Mouse (Mus musculus): ENCODE data around the gene Ncor2. TPM values are rescaled to one million over a fixed set of nuclear protein-coding genes. Genes with fewer than 3 reads are reported as not detected.
A peak's percentile ranks its signal among the peaks of the same experiment; 100 is the strongest.
"Not testable (repeated sequence)": the region's sequence is repeated elsewhere in the genome, so short reads cannot be mapped to it uniquely, and the experiment has no call there.

The Ncor2 gene
- 100 to 1,000 TPM; 171 to 184 (median 179) TPM for total RNA-seq (2022)

DNA sequence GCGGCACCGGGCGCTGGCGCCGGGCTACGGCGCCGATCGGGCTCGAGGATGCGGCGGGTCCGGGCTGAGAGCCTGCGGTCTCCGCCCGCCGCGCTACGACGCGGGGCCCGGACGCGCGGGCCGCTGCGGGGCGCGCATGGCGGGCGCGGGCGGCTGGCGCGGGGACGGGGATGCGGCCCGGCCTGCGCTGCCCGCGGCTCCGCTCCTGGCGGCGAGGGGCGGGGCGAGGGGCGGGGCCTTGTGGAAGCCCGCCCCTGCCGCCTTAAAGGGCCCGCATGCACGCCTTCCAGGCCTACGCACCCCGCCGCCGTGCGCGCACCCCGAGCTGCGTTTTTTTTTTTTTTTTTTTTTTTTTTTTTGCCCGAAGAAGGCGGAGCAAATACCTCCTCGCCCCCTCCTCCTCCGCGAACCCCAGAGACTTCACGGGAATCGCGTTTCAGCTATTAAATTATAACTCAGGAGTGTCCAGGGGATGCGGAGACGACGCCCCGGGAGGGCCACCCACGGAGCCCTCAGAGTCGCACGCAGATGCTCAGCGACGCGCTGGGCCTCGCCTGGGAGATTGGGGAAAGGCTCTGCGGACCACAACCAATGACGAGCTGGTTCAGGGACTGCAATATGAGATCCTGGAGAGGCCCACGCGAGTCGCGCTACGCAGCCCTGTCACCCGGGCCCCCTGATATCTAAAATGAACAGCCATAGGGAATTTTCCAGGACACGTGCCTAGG lies at the start of gene Ncor2:
Gene Ncor2, minus strand, starts transcription at position 213 of the 728 bp plus-strand sequence.
- DNase-seq (ENCODE audit: low spot score in 2 of 2), result peak; percentile 66 to 86

DNA sequence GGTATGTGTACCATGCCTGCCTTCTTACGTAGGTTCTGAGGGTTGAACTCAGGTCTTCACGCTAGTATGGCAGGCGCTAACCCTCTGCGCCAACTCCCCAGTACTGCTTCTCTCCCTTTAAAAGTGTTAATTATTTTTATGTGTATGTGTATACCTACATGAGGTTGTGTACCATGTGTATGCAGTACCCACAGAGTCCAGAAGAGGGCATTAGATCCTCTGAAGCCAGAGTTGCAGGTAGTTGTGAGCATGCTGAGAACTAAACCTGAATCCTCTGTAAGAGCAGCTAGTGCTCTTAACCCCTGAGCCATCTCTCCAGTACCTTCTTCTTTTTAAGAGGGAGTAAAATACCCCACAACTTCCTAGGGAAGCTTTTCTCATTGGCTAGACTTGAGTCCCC lies 48.7 kb upstream of the Ncor2 start:
- DNase-seq (ENCODE audit: low spot score in 2 of 2), result no peak

- DNase-seq (ENCODE audit: low spot score in 2 of 2), result peak; percentile 69 to 93
These were observed 47.2 kb upstream of the Ncor2 start for GRCm38 (mm10) chr5:125226229-125226634.

DNA sequence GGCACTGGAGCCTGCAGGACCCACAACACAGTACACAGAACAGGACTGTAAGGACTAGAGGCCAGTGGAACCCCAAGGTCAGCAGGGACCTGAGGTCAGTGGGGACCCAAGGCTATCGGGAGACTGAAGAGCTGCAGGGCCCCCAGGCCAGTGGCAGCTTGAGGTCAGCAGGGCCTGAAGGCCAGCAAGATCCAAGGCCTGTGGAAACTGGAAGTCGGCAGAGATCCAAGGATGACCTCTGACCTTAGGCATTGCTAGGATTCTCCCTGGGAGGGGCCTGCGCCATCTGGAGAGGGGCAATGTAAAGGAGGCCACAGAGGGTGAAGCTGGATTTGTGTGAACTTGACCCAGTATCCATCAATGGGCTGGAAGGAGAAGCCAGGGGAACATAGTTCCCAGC lies 45.9 kb upstream of the Ncor2 start:
- no peak for DNase-seq (ENCODE audit: low spot score in 2 of 2)

DNA sequence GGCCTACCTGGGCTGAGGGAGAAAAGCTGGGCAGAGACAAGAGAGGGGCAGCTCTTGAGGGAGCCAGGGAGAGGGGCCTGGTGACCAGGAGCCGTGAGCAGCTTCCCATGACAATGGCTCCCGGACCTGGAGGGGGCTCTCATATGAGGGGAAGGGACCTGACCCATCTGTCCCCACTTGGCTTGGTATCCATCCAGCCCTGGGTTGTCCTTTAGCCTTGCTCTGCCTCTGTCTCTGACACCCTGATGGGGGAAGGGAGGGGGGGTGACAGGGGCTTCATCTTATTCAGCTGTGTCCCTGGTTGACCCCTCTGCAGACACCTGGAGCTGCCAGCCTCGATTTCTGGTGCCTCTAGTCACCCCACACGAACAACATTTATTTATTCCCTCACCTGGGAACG lies 44.9 kb upstream of the Ncor2 start:
- no peak for DNase-seq (ENCODE audit: low spot score in 2 of 2)

GRCm38 (mm10) chr5:125222706-125223105 lies 43.7 kb upstream of the Ncor2 start:
- DNase-seq (ENCODE audit: low spot score in 2 of 2), result peak in 1 of 2 experiments; percentile 71

GRCm38 (mm10) chr5:125221868-125222267 lies 42.8 kb upstream of the Ncor2 start:
- peak; percentile 43 to 91 for DNase-seq (ENCODE audit: low spot score in 2 of 2)

GRCm38 (mm10) chr5:125217426-125218170 lies 38.6 kb upstream of the Ncor2 start:
- DNase-seq (ENCODE audit: low spot score in 2 of 2), result no peak

- peak; percentile 75 to 94 for DNase-seq (ENCODE audit: low spot score in 2 of 2)
These were observed 37.0 kb upstream of the Ncor2 start for GRCm38 (mm10) chr5:125215930-125216459.

DNA sequence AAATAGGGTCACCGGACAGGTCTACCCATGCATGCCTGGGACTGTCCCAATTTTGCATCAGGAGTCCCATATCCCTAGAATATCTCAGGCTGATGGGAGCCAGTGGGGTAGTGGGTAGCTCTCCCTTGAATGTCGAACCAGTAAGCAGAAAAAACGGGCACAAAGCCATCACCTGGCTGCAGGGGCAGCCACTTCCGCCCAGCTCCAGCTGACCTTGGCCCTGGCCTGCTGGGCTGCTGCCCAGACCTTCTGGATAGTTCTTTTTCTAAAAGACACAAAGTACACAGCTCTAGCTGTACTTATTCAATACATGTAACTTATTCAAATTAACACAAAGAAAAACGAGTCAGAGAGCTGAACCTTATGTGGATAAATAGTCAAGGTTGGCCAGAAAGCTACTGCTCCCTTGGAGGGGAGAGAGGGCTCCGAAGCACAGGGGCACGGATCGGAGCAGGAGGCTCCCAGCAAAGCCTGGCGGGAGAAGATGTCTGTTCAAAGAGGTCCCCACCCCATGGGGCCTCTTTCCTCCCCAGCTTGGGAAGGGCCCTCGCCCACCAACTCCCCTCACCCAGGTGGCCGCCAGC lies 36.4 kb upstream of the Ncor2 start:
- no peak for DNase-seq (ENCODE audit: low spot score in 2 of 2)

GRCm38 (mm10) chr5:125214064-125214463 lies 35.0 kb upstream of the Ncor2 start:
- no peak for DNase-seq (ENCODE audit: low spot score in 2 of 2)

GRCm38 (mm10) chr5:125204910-125205309 lies 25.9 kb upstream of the Ncor2 start:
- DNase-seq (ENCODE audit: low spot score in 2 of 2), result not testable (repeated sequence)

DNA sequence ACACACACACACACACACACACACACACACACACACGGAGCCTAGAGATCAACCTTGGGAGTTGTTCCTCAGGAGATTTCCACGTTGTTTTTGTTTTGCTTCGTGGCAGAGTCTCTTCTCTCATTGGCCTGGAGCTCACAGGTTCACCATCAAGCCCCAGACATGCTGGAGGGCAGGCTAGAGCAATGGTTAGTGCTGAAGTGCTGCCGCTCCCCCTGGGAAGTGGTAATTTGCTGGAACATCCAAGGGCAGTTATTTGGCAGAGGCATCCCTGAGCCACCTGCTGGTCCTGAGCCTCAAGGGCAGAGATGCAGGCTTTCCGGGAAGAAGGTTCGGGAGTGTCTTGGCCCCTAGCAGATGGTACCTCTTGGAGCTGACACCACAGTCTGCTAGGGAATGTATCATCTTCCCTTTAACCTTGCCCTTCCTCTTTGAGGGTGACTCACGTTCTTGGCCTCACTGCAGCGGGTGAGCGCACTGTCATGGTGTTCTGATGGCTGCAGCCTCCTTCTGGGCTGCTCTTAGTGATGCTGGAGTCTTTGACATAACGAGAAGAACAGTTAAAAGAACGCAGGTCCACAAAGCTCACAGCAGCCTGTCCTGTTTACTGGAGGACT lies 25.3 kb upstream of the Ncor2 start:
- no peak for DNase-seq (ENCODE audit: low spot score in 2 of 2)

GRCm38 (mm10) chr5:125203759-125204158 lies 24.7 kb upstream of the Ncor2 start:
- DNase-seq (ENCODE audit: low spot score in 2 of 2), result no peak

- DNase-seq (ENCODE audit: low spot score in 2 of 2), result peak in 1 of 2 experiments; percentile 82
These were observed 24.1 kb upstream of the Ncor2 start for GRCm38 (mm10) chr5:125203099-125203498.

DNA sequence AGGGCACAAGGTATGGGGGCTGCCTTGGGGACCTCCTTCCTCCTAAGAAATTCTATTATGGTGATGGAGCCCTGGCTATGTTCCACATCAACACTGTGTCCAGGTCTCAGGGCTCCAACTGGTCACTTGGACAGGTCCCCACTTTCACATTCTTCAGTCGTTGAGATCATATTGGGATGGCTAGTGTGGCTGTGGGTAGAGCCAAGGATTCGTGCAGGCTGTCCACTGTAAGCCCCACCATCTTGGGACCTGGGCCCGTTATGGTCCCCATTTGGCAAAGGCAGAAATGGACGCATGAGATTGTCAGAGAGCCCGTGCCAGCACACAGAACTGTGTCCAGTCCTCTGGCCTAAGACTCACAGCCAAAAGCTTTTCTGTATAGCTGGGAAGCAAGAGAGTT lies 23.1 kb upstream of the Ncor2 start:
- DNase-seq (ENCODE audit: low spot score in 2 of 2), result no peak

GRCm38 (mm10) chr5:125199086-125199485 lies 20.1 kb upstream of the Ncor2 start:
- no peak for DNase-seq (ENCODE audit: low spot score in 2 of 2)

GRCm38 (mm10) chr5:125197325-125197724 lies 18.3 kb upstream of the Ncor2 start:
- DNase-seq (ENCODE audit: low spot score in 2 of 2), result not testable (repeated sequence)

GRCm38 (mm10) chr5:125196054-125196453 lies 17.0 kb upstream of the Ncor2 start:
- DNase-seq (ENCODE audit: low spot score in 2 of 2), result no peak

DNA sequence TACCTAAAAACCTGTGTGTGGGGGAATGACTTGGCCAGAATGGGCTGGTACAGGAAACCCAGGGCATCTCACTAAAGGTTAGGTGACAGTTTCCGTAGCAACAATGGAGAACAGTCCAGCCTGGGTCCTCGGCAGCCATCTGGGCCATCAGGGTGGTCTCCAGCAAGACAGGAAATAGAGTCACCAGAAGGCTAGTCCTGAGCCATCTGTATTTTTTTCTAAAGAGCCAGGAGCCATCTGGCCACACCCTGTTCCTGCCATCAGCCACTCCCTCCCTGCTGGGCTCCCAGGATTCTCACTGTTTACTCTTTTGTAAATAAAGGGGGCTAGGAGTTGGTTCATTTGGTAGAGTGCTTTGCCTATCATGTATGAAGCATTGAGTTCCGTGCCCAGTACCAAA lies 16.1 kb upstream of the Ncor2 start:
- DNase-seq (ENCODE audit: low spot score in 2 of 2), result no peak

Measured in left cerebral cortex, adult 8-10 months (tissue).